Comparison of ENCODE assay signal across 11 mouse cellular contexts in genomic region chr16:37728674-37729073, GRCm38 (mm10). TPM values are rescaled to one million over a fixed set of nuclear protein-coding genes. Genes with fewer than 3 reads are reported as not detected.
DNase-seq lines count a peak whose midpoint lies in the region; ATAC-seq and TF ChIP-seq lines count a peak whose summit lies in the region.
"Had no signal": no experiment of that assay in that cellular context is flagged by ENCODE, and none has a peak within 500 bp of the region (broad histone marks: within the 10 kb centered on the region; RNA-seq: fewer than 3 reads in every experiment).

No protein-coding gene starts in this region.

- H3K4me1 ChIP-seq in heart, embryonic 10.5 days, result 0 out of 2 replicates have a peak, but pooled peaks cover 17% of the 10 kb centered on the region
- peaks cover 31% of the 10 kb centered on the region for H3K4me1 ChIP-seq in heart, embryonic 12.5 days (replicated peaks)
- peaks cover 4% of the 10 kb centered on the region; the same call in 1 of the 2 replicates for H3K4me1 ChIP-seq in lung, postnatal 0 days (ENCODE audit: insufficient read depth, low read depth, low read length)
- no peaks in the 10 kb centered on the region; the same call in 1 of the 2 replicates for H3K4me1 ChIP-seq in liver, postnatal 0 days (ENCODE audit: insufficient read depth)

- H3K27ac ChIP-seq in heart, embryonic 10.5 days, result no peak overlapping the region
- no peak overlapping the region for H3K27ac ChIP-seq in heart, embryonic 12.5 days (ENCODE audit: poor library complexity, severe bottlenecking)
- H3K27ac ChIP-seq in lung, postnatal 0 days (ENCODE audit: low read length), result no peak overlapping the region
- H3K27ac ChIP-seq in liver, postnatal 0 days (ENCODE audit: low read depth), result no peak overlapping the region
- H3K27ac ChIP-seq: forebrain, embryonic 12.5 days; lung, embryonic 15.5 days had no signal

- no peaks in the 10 kb centered on the region for H3K27me3 ChIP-seq in heart, embryonic 10.5 days (ENCODE audit: insufficient read depth, poor library complexity, severe bottlenecking)
- no peaks in the 10 kb centered on the region for H3K27me3 ChIP-seq in heart, embryonic 12.5 days (replicated peaks)
- H3K27me3 ChIP-seq in lung, postnatal 0 days (replicated peaks; ENCODE audit: insufficient read depth, low read length), result no peaks in the 10 kb centered on the region
- H3K27me3 ChIP-seq in liver, postnatal 0 days (ENCODE audit: insufficient read depth, low read length), result no peaks in the 10 kb centered on the region
- H3K27me3 ChIP-seq: forebrain, embryonic 12.5 days; lung, embryonic 15.5 days had no signal

- DNase-seq in heart, adult 11 months, result peak; percentile 97
- DNase-seq in heart, embryonic 10.5 days (ENCODE audit: low spot score), result no peak
- peak; percentile 67 for DNase-seq in adrenal gland, postnatal 10 days
- peak; percentile 85 for DNase-seq in lung, postnatal 0 days (ENCODE audit: low spot score)
- no peak for DNase-seq in liver, postnatal 0 days
- DNase-seq in cerebellum, postnatal 36 days, result no peak
- no peak for DNase-seq in cerebellum, adult 18-20 months
- DNase-seq: thymus, adult 18-20 months had no signal

- no peaks in the 10 kb centered on the region for H3K36me3 ChIP-seq in heart, embryonic 10.5 days
- H3K36me3 ChIP-seq in heart, embryonic 12.5 days, result no peaks in the 10 kb centered on the region
- H3K36me3 ChIP-seq in lung, postnatal 0 days (ENCODE audit: insufficient read depth, low read length), result no peaks in the 10 kb centered on the region
- H3K36me3 ChIP-seq in liver, postnatal 0 days (replicated peaks; ENCODE audit: insufficient read depth, low read length), result no peaks in the 10 kb centered on the region
- H3K36me3 ChIP-seq: forebrain, embryonic 12.5 days; lung, embryonic 15.5 days had no signal

- H3K9me3 ChIP-seq in heart, embryonic 10.5 days, result no peaks in the 10 kb centered on the region
- no peaks in the 10 kb centered on the region for H3K9me3 ChIP-seq in heart, embryonic 12.5 days (replicated peaks)
- no peaks in the 10 kb centered on the region for H3K9me3 ChIP-seq in lung, postnatal 0 days (ENCODE audit: low read length)
- no peaks in the 10 kb centered on the region for H3K9me3 ChIP-seq in liver, postnatal 0 days (ENCODE audit: low read length)
- H3K9me3 ChIP-seq: forebrain, embryonic 12.5 days; lung, embryonic 15.5 days had no signal

- 80% methylated on average over 1 of the region's 1 CpGs for WGBS in heart, embryonic 10.5 days
- WGBS in heart, embryonic 12.5 days, result 61% methylated on average over 1 of the region's 1 CpGs
- WGBS in lung, postnatal 0 days, result 20% methylated on average over 1 of the region's 1 CpGs
- 67% methylated on average over 1 of the region's 1 CpGs for WGBS in liver, postnatal 0 days (ENCODE audit: insufficient replicate concordance)

- peak; percentile 61 for TF ChIP-seq EP300 in lung, postnatal 0 days (IDR thresholded peaks at IDR 0.05)
- TF ChIP-seq EP300 in liver, postnatal 0 days (IDR thresholded peaks at IDR 0.05; ENCODE audit: low read depth), result no peak

- no peak overlapping the region for H3K4me2 ChIP-seq in heart, embryonic 12.5 days
- H3K4me2 ChIP-seq in lung, postnatal 0 days (replicated peaks; ENCODE audit: low read depth, low read length), result no peak overlapping the region
- H3K4me2 ChIP-seq in liver, postnatal 0 days (ENCODE audit: low read depth, low read length), result no peak overlapping the region
- H3K4me2 ChIP-seq: forebrain, embryonic 12.5 days; lung, embryonic 15.5 days had no signal

- H3K4me3 ChIP-seq in heart, embryonic 10.5 days, result no peak overlapping the region
- H3K4me3 ChIP-seq in heart, embryonic 12.5 days, result no peak overlapping the region
- no peak overlapping the region for H3K4me3 ChIP-seq in lung, postnatal 0 days (ENCODE audit: low read depth, low read length)
- no peak overlapping the region for H3K4me3 ChIP-seq in liver, postnatal 0 days (ENCODE audit: low read depth, low read length)
- H3K4me3 ChIP-seq: forebrain, embryonic 12.5 days; lung, embryonic 15.5 days had no signal

- TF ChIP-seq CTCF in lung, postnatal 0 days (IDR thresholded peaks at IDR 0.05), result no peak
- TF ChIP-seq CTCF in liver, postnatal 0 days (IDR thresholded peaks at IDR 0.05; ENCODE audit: low read depth), result no peak

- ATAC-seq in heart, embryonic 12.5 days (ENCODE audit: insufficient number of reproducible peaks, low FRiP score), result peak; percentile 33; the same call in 1 of the 2 replicates
- peak; percentile 84 for ATAC-seq in lung, postnatal 0 days
- no peak for ATAC-seq in liver, postnatal 0 days

- no peak overlapping the region for H3K9ac ChIP-seq in heart, embryonic 12.5 days
- no peak overlapping the region for H3K9ac ChIP-seq in lung, postnatal 0 days (replicated peaks; ENCODE audit: low read depth)
- no peak overlapping the region for H3K9ac ChIP-seq in liver, postnatal 0 days (replicated peaks)
- H3K9ac ChIP-seq: forebrain, embryonic 12.5 days; lung, embryonic 15.5 days had no signal

RNA-seq across cellular contexts. Expression of gene Fstl1, which starts 48.0 kb away (rescaled TPM):
- polyA plus RNA-seq in heart, embryonic 10.5 days (2016; fragmentation: Nextera tagmentation; extraction: Ambion mirVana), result 312 and 372 TPM in 2 replicates
- total RNA-seq in adrenal gland, postnatal 10 days (2021), result 100 to 1,000 TPM; 215 to 264 TPM
- 558 and 559 TPM in 2 replicates for polyA plus RNA-seq in heart, embryonic 12.5 days (2016; fragmentation: Nextera tagmentation; extraction: Ambion mirVana)
- polyA plus RNA-seq in lung, postnatal 0 days (2015; fragmentation: Nextera tagmentation; extraction: Ambion mirVana), result 305 and 333 TPM in 2 replicates
- polyA plus RNA-seq in liver, postnatal 0 days (2015; fragmentation: Nextera tagmentation; extraction: Ambion mirVana), result 14.9 and 15.5 TPM in 2 replicates

Comparison
In these comparisons a context has a peak if more than half of its experiments do, and no peak if none do; other contexts are left out.
1. DNase-seq: peak in heart, adult 11 months (single experiment), adrenal gland, postnatal 10 days (single experiment) and lung, postnatal 0 days (single experiment); none in heart, embryonic 10.5 days (single experiment), liver, postnatal 0 days (single experiment), cerebellum, postnatal 36 days (0 of 2) and cerebellum, adult 18-20 months (0 of 2).
2. RNA of gene Fstl1, which starts 48.0 kb away (polyA plus RNA-seq): 558 to 559 TPM in heart, embryonic 12.5 days, 312 to 372 TPM in heart, embryonic 10.5 days and 305 to 333 TPM in lung, postnatal 0 days; 14.9 to 15.5 TPM in liver, postnatal 0 days; every median in the first group is over 10 times any median in the second.